Mouse (Mus musculus) stomach, postnatal 0 days (tissue): Measurements from ENCODE around the gene Esyt1. TPM values are rescaled to one million over a fixed set of nuclear protein-coding genes. Genes with fewer than 3 reads are reported as not detected.

ENCODE experiments used
- ATAC-seq: fragments of 200-750 bp; cut with Nextera tagmentation; 2 replicates; pipeline ENCODE4 v1.8.0; 2017; ENCODE audit not compliant: low FRiP score, low TSS enrichment
- DNase-seq: peaks from one replicate; pipeline ENCODE4 v3.0.0-alpha.2; 2016; ENCODE audit warnings: low spot score
- H3K27ac ChIP-seq: fragments of 300-500 bp; sonication (generic); replicated peaks from 2 replicates; pipeline ENCODE4 v1.5.1; 2014; ENCODE audit warnings: mild to moderate bottlenecking, control low read depth
- H3K27me3 ChIP-seq: fragments of 300-500 bp; sonication (generic); 2 replicates; pipeline ENCODE4 v1.6.1; 2014; ENCODE audit warnings: low read length; ENCODE audit not compliant: control insufficient read depth, insufficient read depth
- H3K36me3 ChIP-seq: fragments of 300-500 bp; sonication (generic); 2 replicates; pipeline ENCODE4 v1.6.1; 2014; ENCODE audit warnings: low read length, mixed read lengths; ENCODE audit not compliant: control insufficient read depth, insufficient read depth
- H3K4me1 ChIP-seq: fragments of 300-500 bp; sonication (generic); replicated peaks from 2 replicates; pipeline ENCODE4 v1.6.1; 2014; ENCODE audit warnings: antibody characterized with exemption; ENCODE audit not compliant: control insufficient read depth, insufficient read depth
- H3K4me2 ChIP-seq: fragments of 300-500 bp; sonication (generic); replicated peaks from 2 replicates; pipeline ENCODE4 v1.6.1; 2014; ENCODE audit warnings: low read depth, mild to moderate bottlenecking, control low read depth, moderate library complexity
- H3K4me3 ChIP-seq: fragments of 300-500 bp; sonication (generic); 2 replicates; pipeline ENCODE4 v1.5.1; 2014; ENCODE audit warnings: low read depth, low read length, control low read depth
- H3K9ac ChIP-seq: fragments of 300-500 bp; sonication (generic); 2 replicates; pipeline ENCODE4 v1.6.1; 2014; ENCODE audit warnings: mild to moderate bottlenecking, low read length, control low read depth, mixed read lengths
- H3K9me3 ChIP-seq: fragments of 300-500 bp; sonication (generic); 2 replicates; pipeline ENCODE4 v1.6.1; 2016; ENCODE audit warnings: low read length; ENCODE audit not compliant: control insufficient read depth
- CTCF ChIP-seq: IDR thresholded peaks from 2 replicates; pipeline ENCODE4 v1.5.1; 2016; ENCODE audit warnings: antibody characterized with exemption, low read depth, mild to moderate bottlenecking, moderate library complexity
- EP300 ChIP-seq: optimal IDR thresholded peaks from 2 replicates; pipeline ENCODE3; 2016; ENCODE audit warnings: antibody characterized with exemption
- WGBS: fragments of 180-500 bp; shearing (Covaris S2); extraction: QIAGEN DNeasy Blood & Tissue Kit; methylation state at CpG from one replicate; pipeline ENCODE4 v1.1.7; 2014; 5-methylcytosine and 5-hydroxymethylcytosine counted together
- polyA plus RNA-seq: library from polyadenylated mRNA; unstranded; fragments of >200 nt; fragmentation: Nextera tagmentation; extraction: Ambion mirVana; gene quantifications from 2 replicates; pipeline ENCODE4 v1.2.1, GENCODE M21; 2015

Gene Esyt1
- polyA plus RNA-seq, 1 experiment from 2014 or later: 15.0 TPM

DNA sequence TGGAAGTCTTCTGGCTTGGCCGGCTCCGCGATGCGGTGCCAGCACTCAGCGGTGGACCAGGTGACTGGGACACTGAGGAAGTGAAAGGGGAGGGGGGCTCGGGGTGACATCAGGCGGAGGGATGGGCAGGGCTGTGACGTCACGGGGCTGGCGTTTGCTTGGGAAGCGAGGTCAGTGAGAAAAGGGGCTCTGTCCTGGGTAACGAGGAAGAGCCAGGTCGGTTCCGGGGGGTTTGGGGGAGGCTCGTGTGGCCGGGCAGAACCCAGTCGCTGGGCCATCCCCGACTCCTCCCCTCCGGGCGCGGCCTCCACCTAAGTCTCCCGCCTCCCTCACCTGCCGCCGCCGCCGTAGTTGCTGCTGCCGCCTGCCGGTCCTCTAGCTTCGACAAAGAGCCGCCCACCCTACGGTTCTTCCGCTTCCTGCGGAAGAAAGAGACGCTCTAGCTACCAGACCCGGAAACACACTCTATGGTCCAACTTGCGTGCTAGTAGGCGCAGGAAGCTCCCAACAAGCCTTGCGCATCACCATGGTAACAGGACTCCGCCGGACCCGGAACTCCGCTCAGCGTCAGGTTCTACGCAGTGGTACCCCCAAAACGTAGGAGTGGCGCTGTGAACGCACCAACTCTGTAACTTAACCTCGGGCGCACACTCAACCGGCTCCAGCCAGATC is 21.8 kb upstream of the Esyt1 start, which contains the start of gene Zc3h10:
Gene Zc3h10 (minus strand): TSS at position 414 of the 672 bp plus-strand sequence.
- Histone ChIP-seq H3K9me3 (no peaks in the 10 kb centered on the region), H3K36me3 (peaks cover 13% of the 10 kb centered on the region; the same call in 1 of the 2 replicates), H3K27me3 (no peaks in the 10 kb centered on the region), H3K4me1 (no peaks in the 10 kb centered on the region), H3K4me3 (peak within 1 kb of the TSS; percentile 71), H3K4me2 (peak within 1 kb of the TSS; percentile 79), H3K9ac (peak within 1 kb of the TSS; percentile 86), H3K27ac (peak within 1 kb of the TSS; percentile 89)
- ATAC-seq (peak; percentile 91), DNase-seq (peak; percentile 96)
- WGBS: under 1% methylated on average over 50 of the region's 50 CpGs
- no peak for TF ChIP-seq EP300
- TF ChIP-seq CTCF: peak; percentile 80

DNA sequence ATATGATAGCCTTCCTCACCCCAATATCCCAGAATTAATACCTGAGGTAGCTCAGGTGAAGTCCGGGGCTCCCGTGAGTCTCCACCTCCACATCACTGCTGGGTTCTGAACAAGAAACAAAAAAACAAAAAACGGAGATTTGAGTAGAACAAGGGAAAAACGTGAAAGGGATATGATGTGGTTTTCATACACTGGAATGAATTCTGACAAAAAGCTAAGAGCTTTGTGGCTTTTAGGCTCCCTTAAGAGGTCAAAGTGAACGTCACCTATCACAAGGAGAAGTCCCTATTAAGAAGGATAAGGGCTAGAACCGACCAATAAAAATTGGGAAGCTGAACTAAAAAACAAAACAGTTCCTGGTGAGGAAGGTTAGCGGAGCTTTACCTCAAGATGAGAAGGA is 21.1 kb upstream of the Esyt1 start:
- TF ChIP-seq EP300: no peak
- TF ChIP-seq CTCF: no peak
- H3K27ac ChIP-seq: peak overlapping the region; percentile 89
- DNase-seq (no peak), ATAC-seq (no peak)
- peak overlapping the region; percentile 71 for H3K4me3 ChIP-seq
- WGBS: 8% methylated on average over 7 of the region's 7 CpGs
- H3K4me1 ChIP-seq: no peaks in the 10 kb centered on the region
- peaks cover 13% of the 10 kb centered on the region; the same call in 1 of the 2 replicates for H3K36me3 ChIP-seq
- H3K9me3 ChIP-seq: no peaks in the 10 kb centered on the region
- H3K27me3 ChIP-seq: no peaks in the 10 kb centered on the region
- peak overlapping the region; percentile 79 for H3K4me2 ChIP-seq
- peak overlapping the region; percentile 70 for H3K9ac ChIP-seq

GRCm38 (mm10) chr10:128546361-128546760 is 20.7 kb upstream of the Esyt1 start:
- TF ChIP-seq EP300 (no peak), CTCF (peak; percentile 91)
- no peak overlapping the region for H3K9ac ChIP-seq
- ATAC-seq (peak; percentile 22; the same call in 1 of the 2 replicates), DNase-seq (no peak)
- H3K4me3 ChIP-seq: peak overlapping the region; percentile 71
- H3K27ac ChIP-seq: peak overlapping the region; percentile 89; the same call in 1 of the 2 replicates
- H3K27me3 ChIP-seq: no peaks in the 10 kb centered on the region
- peaks cover 13% of the 10 kb centered on the region; the same call in 1 of the 2 replicates for H3K36me3 ChIP-seq
- 13% methylated on average over 4 of the region's 4 CpGs for WGBS
- no peaks in the 10 kb centered on the region for H3K9me3 ChIP-seq
- peak overlapping the region; percentile 79 for H3K4me2 ChIP-seq
- no peaks in the 10 kb centered on the region for H3K4me1 ChIP-seq

- no peaks in the 10 kb centered on the region for H3K4me1 ChIP-seq
- peak overlapping the region; percentile 49; the same call in 1 of the 2 replicates for H3K27ac ChIP-seq
- DNase-seq (no peak), ATAC-seq (no peak)
- peaks cover 13% of the 10 kb centered on the region; the same call in 1 of the 2 replicates for H3K36me3 ChIP-seq
- TF ChIP-seq CTCF (no peak), EP300 (no peak)
- H3K27me3 ChIP-seq: no peaks in the 10 kb centered on the region
- no peak overlapping the region for H3K9ac ChIP-seq
- WGBS: 80% methylated on average over 3 of the region's 3 CpGs
- H3K4me3 ChIP-seq: no peak overlapping the region
- no peaks in the 10 kb centered on the region for H3K9me3 ChIP-seq
- H3K4me2 ChIP-seq: no peak overlapping the region
These were observed 19.9 kb upstream of the Esyt1 start for GRCm38 (mm10) chr10:128545570-128545898.

DNA sequence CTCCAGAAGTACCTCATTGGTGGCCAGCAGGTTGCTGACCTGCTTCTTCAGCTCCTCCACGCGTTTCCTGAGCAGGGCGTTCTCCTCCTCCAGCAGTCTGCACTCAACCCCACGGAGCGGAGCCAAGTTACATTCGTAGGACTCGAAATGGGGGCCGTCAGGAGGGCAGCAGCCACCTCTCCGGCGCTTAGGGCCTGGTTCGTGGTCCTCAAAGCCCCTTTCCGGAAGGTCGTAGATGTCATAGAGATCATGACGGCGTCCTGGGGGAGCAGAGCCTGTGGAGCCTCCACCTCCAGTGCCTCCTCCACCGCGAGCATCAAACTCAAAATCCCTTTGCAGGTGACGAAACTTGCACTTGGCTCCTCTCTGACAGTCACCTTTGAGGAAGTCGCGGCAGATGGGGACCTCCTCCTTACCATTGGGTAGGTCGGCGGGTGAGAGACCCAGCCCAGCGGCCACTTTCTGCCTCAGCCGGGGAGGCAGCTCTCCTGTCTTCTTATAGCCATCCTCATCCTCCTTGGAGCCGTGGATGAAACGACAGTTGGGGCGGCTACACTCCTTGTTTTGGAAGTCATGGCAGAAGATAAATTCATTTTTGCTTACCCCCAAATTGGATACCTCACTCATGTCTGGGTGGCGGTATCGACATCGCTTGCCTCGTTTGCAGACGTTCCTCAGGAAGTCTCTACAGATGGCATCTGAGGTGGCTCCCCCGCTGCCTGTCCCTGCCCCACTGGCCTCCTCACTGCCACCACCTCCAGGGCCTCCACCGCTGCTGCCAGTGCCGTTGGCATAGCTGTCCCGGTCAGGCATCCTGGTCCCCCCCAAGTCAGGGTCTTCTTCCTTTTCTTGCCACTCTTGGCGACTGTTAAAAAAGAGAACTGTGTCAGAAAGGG is 19.3 kb upstream of the Esyt1 start:
- no peak for ATAC-seq
- H3K9me3 ChIP-seq: no peaks in the 10 kb centered on the region
- no peaks in the 10 kb centered on the region for H3K27me3 ChIP-seq
- peaks cover 13% of the 10 kb centered on the region; the same call in 1 of the 2 replicates for H3K36me3 ChIP-seq
- H3K9ac ChIP-seq: no peak overlapping the region
- 95% methylated on average over 37 of the region's 37 CpGs for WGBS
- no peak for DNase-seq
- peak overlapping the region; percentile 49; the same call in 1 of the 2 replicates for H3K27ac ChIP-seq
- H3K4me3 ChIP-seq: no peak overlapping the region
- no peak for TF ChIP-seq EP300
- no peak for TF ChIP-seq CTCF
- H3K4me1 ChIP-seq: no peaks in the 10 kb centered on the region
- no peak overlapping the region for H3K4me2 ChIP-seq
